Mouse (Mus musculus) liver, embryonic 16.5 days (tissue): Measurements from ENCODE around the gene Pnrc1. TPM values are rescaled to one million over a fixed set of nuclear protein-coding genes. Genes with fewer than 3 reads are reported as not detected.
A peak's percentile ranks its signal among the peaks of the same experiment; 100 is the strongest.
"Not testable (repeated sequence)": the region's sequence is repeated elsewhere in the genome, so short reads cannot be mapped to it uniquely, and the experiment has no call there.

Source experiments
- ATAC-seq: fragments of 200-750 bp; cut with Nextera tagmentation; 2 replicates; pipeline ENCODE4 v1.8.0; 2017; ENCODE audit warnings: low read depth, mild to moderate bottlenecking, moderate number of reproducible peaks, moderate library complexity
- H3K27ac ChIP-seq: fragments of 300-500 bp; sonication (generic); 2 replicates; pipeline ENCODE4 v1.5.1; 2014; ENCODE audit warnings: mild to moderate bottlenecking, low read length
- H3K27me3 ChIP-seq: fragments of 300-500 bp; sonication (generic); 2 replicates; pipeline ENCODE4 v1.6.1; 2014; ENCODE audit warnings: low read depth, low read length, mixed read lengths; ENCODE audit not compliant: control insufficient read depth, insufficient read depth
- H3K36me3 ChIP-seq: fragments of 300-500 bp; sonication (generic); 2 replicates; pipeline ENCODE4 v1.6.1; 2014; ENCODE audit warnings: mild to moderate bottlenecking; ENCODE audit not compliant: control insufficient read depth, insufficient read depth
- H3K4me1 ChIP-seq: fragments of 300-500 bp; sonication (generic); 2 replicates; pipeline ENCODE4 v1.6.1; 2014; ENCODE audit warnings: low read depth, low read length, mixed read lengths; ENCODE audit not compliant: control insufficient read depth
- H3K4me2 ChIP-seq: fragments of 300-500 bp; sonication (generic); 2 replicates; pipeline ENCODE4 v1.6.1; 2014; ENCODE audit warnings: low read depth, low read length, mixed read lengths
- H3K4me3 ChIP-seq: fragments of 300-500 bp; sonication (generic); 2 replicates; pipeline ENCODE4 v1.5.1; 2014; ENCODE audit warnings: low read depth, mild to moderate bottlenecking, low read length
- H3K9ac ChIP-seq: fragments of 300-500 bp; sonication (generic); 2 replicates; pipeline ENCODE4 v1.6.1; 2014; ENCODE audit warnings: low read depth, low read length
- H3K9me3 ChIP-seq: fragments of 300-500 bp; sonication (generic); replicated peaks from 2 replicates; pipeline ENCODE4 v1.6.1; 2016; ENCODE audit warnings: low read length; ENCODE audit not compliant: control insufficient read depth
- WGBS: fragments of 180-500 bp; shearing (Covaris S2); extraction: QIAGEN DNeasy Blood & Tissue Kit; methylation state at CpG from one replicate; pipeline ENCODE4 v1.1.7; 2014; ENCODE audit not compliant: insufficient replicate concordance; 5-methylcytosine and 5-hydroxymethylcytosine counted together
- polyA plus RNA-seq: library from polyadenylated mRNA; unstranded; fragments of >200 nt; fragmentation: Nextera tagmentation; extraction: Ambion mirVana; gene quantifications from 2 replicates; pipeline ENCODE4 v1.2.1, GENCODE M21; 2015

The Pnrc1 gene
- polyA plus RNA-seq = 39.9 and 53.2 TPM in 2 replicates

- Histone ChIP-seq H3K9ac (no peak within 1 kb of the TSS), H3K4me3 (no peak within 1 kb of the TSS), H3K9me3 (no peaks in the 10 kb centered on the region), H3K4me1 (no peaks in the 10 kb centered on the region), H3K4me2 (no peak within 1 kb of the TSS), H3K27me3 (no peaks in the 10 kb centered on the region), H3K36me3 (no peaks in the 10 kb centered on the region), H3K27ac (no peak within 1 kb of the TSS)
- ATAC-seq = no peak
- 35% methylated on average over 3 of the region's 3 CpGs for WGBS
These were observed at the start of gene Pnrc1 for GRCm38 (mm10) chr4:33290002-33290401. Pnrc1 (minus strand) TSS chr4:33290163.

GRCm38 (mm10) chr4:33337999-33338398 is 48.0 kb upstream of the Pnrc1 start:
- H3K27ac ChIP-seq = peak overlapping the region; percentile 21; the same call in 1 of the 2 replicates
- H3K9me3 ChIP-seq = no peaks in the 10 kb centered on the region
- no peak overlapping the region for H3K4me2 ChIP-seq
- no peaks in the 10 kb centered on the region for H3K27me3 ChIP-seq
- peaks cover 9% of the 10 kb centered on the region for H3K4me1 ChIP-seq
- WGBS = 90% methylated on average over 1 of the region's 1 CpGs
- ATAC-seq = peak; percentile 75
- peaks cover 8% of the 10 kb centered on the region for H3K36me3 ChIP-seq
- no peak overlapping the region for H3K9ac ChIP-seq
- no peak overlapping the region for H3K4me3 ChIP-seq

- 90% methylated on average over 1 of the region's 1 CpGs for WGBS
- H3K27me3 ChIP-seq = no peaks in the 10 kb centered on the region
- peaks cover 3% of the 10 kb centered on the region for H3K4me1 ChIP-seq
- H3K9me3 ChIP-seq = no peaks in the 10 kb centered on the region
- H3K4me2 ChIP-seq = no peak overlapping the region
- H3K9ac ChIP-seq = no peak overlapping the region
- ATAC-seq = no peak
- H3K4me3 ChIP-seq = no peak overlapping the region
- peaks cover 12% of the 10 kb centered on the region for H3K36me3 ChIP-seq
- H3K27ac ChIP-seq = no peak overlapping the region
These were observed 43.0 kb upstream of the Pnrc1 start for GRCm38 (mm10) chr4:33332956-33333455.

GRCm38 (mm10) chr4:33331147-33331546 is 41.2 kb upstream of the Pnrc1 start:
- Histone ChIP-seq H3K4me1 (no peaks in the 10 kb centered on the region), H3K36me3 (peaks cover 12% of the 10 kb centered on the region), H3K9me3 (no peaks in the 10 kb centered on the region), H3K9ac (no peak overlapping the region), H3K27me3 (no peaks in the 10 kb centered on the region), H3K4me2 (no peak overlapping the region), H3K27ac (no peak overlapping the region), H3K4me3 (no peak overlapping the region)
- 45% methylated on average over 4 of the region's 4 CpGs for WGBS
- no peak for ATAC-seq

GRCm38 (mm10) chr4:33315840-33316239 is 25.9 kb upstream of the Pnrc1 start:
- no peaks in the 10 kb centered on the region for H3K27me3 ChIP-seq
- 57% methylated on average over 5 of the region's 5 CpGs for WGBS
- no peak overlapping the region for H3K27ac ChIP-seq
- no peak overlapping the region for H3K4me3 ChIP-seq
- H3K36me3 ChIP-seq = no peaks in the 10 kb centered on the region
- peaks cover 12% of the 10 kb centered on the region for H3K4me1 ChIP-seq
- H3K9me3 ChIP-seq = no peaks in the 10 kb centered on the region
- no peak overlapping the region for H3K9ac ChIP-seq
- ATAC-seq = no peak
- no peak overlapping the region for H3K4me2 ChIP-seq

- H3K4me1 ChIP-seq = peaks cover 17% of the 10 kb centered on the region
- H3K4me2 ChIP-seq, H3K4me3 ChIP-seq, H3K9me3 ChIP-seq, H3K27me3 ChIP-seq, H3K36me3 ChIP-seq, ATAC-seq, H3K9ac ChIP-seq, H3K27ac ChIP-seq: not testable (repeated sequence)
- 97% methylated on average over 6 of the region's 8 CpGs for WGBS
These were observed 24.2 kb upstream of the Pnrc1 start for GRCm38 (mm10) chr4:33314150-33314549.

GRCm38 (mm10) chr4:33310840-33311437 is 21.0 kb upstream of the Pnrc1 start:
- H3K27me3 ChIP-seq = no peaks in the 10 kb centered on the region
- peak overlapping the region; percentile 88 for H3K9ac ChIP-seq
- H3K9me3 ChIP-seq = no peaks in the 10 kb centered on the region
- peak overlapping the region; percentile 13; the same call in 1 of the 2 replicates for H3K27ac ChIP-seq
- peak overlapping the region; percentile 84 for H3K4me2 ChIP-seq
- 5% methylated on average over 12 of the region's 12 CpGs for WGBS
- peak overlapping the region; percentile 92 for H3K4me3 ChIP-seq
- H3K36me3 ChIP-seq = no peaks in the 10 kb centered on the region
- no peak for ATAC-seq
- peaks cover 19% of the 10 kb centered on the region for H3K4me1 ChIP-seq

- peak; percentile 97 for ATAC-seq
These were observed 20.1 kb upstream of the Pnrc1 start, which contains the start of gene Rngtt for GRCm38 (mm10) chr4:33309764-33310757. Rngtt (plus strand) TSS chr4:33310311.

More at GRCm38 (mm10) chr4:33309764-33310757, 20.1 kb upstream of the Pnrc1 start, which contains the start of gene Rngtt:
- H3K4me3 ChIP-seq = peak within 1 kb of the TSS; percentile 92
- H3K36me3 ChIP-seq = no peaks in the 10 kb centered on the region
- peak within 1 kb of the TSS; percentile 69 for H3K27ac ChIP-seq
- peak within 1 kb of the TSS; percentile 88 for H3K9ac ChIP-seq
- H3K4me1 ChIP-seq = peaks cover 19% of the 10 kb centered on the region
- no peaks in the 10 kb centered on the region for H3K27me3 ChIP-seq
- no peaks in the 10 kb centered on the region for H3K9me3 ChIP-seq
- H3K4me2 ChIP-seq = peak within 1 kb of the TSS; percentile 84
- 3% methylated on average over 60 of the region's 60 CpGs for WGBS
